Mouse (Mus musculus): ENCODE data around the gene Kcnj14.

- TF ChIP-seq TAL1 (IDR thresholded peaks at IDR 0.05; ENCODE audit: low read length) = no peak
- no peak for TF ChIP-seq GATA1 (IDR thresholded peaks at IDR 0.05; ENCODE audit: low read length)
Observed at GRCm38 (mm10) chr7:45832428-45832827, 7.8 kb upstream of the Kcnj14 start.

Data from erythroblast, embryonic 14.5 days (primary cell).